Mouse (Mus musculus) layer of hippocampus, postnatal 36 days (tissue): Measurements from ENCODE around the gene Glod4. TPM values are rescaled to one million over a fixed set of nuclear protein-coding genes. Genes with fewer than 3 reads are reported as not detected.

Experiments
- DNase-seq, 2 experiments: peaks; one replicate each; pipeline ENCODE4 v3.0.0; 2022
- total RNA-seq, 2 experiments: library from RNA; stranded (reverse); gene quantifications; 2 replicates each; pipeline ENCODE4 v1.2.3; 2021

Glod4 gene
- total RNA-seq, 2 experiments from 2014 or later: 51.6 to 59.4 TPM

GRCm38 (mm10) chr11:76146187-76147010 is 97.1 kb downstream of the Glod4 start:
- no peak for DNase-seq

GRCm38 (mm10) chr11:76145169-76145568 is 98.4 kb downstream of the Glod4 start:
- DNase-seq: no peak

DNA sequence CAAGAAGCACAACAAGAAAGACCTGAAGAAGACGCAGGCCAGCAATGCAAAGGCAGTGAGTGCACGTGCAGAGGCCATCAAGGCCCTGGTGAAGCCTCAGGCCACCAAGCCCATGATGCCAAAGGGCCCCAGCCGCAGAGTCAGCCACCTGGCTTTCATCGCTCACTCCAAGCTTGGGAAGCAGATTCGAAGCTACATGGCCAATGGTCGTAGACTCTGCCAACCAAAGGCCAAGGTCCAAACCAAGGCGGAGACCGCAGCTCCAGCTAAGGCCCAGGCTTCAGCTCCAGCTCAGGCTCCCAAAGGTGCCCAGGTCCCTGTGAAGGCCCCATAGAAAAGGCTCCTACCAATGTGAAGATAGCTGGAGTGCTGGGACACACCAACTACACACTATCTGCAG is 99.1 kb downstream of the Glod4 start:
- no peak for DNase-seq

- no peak for DNase-seq
Observed at GRCm38 (mm10) chr11:76137996-76138395, 105.5 kb downstream of the Glod4 start.

DNA sequence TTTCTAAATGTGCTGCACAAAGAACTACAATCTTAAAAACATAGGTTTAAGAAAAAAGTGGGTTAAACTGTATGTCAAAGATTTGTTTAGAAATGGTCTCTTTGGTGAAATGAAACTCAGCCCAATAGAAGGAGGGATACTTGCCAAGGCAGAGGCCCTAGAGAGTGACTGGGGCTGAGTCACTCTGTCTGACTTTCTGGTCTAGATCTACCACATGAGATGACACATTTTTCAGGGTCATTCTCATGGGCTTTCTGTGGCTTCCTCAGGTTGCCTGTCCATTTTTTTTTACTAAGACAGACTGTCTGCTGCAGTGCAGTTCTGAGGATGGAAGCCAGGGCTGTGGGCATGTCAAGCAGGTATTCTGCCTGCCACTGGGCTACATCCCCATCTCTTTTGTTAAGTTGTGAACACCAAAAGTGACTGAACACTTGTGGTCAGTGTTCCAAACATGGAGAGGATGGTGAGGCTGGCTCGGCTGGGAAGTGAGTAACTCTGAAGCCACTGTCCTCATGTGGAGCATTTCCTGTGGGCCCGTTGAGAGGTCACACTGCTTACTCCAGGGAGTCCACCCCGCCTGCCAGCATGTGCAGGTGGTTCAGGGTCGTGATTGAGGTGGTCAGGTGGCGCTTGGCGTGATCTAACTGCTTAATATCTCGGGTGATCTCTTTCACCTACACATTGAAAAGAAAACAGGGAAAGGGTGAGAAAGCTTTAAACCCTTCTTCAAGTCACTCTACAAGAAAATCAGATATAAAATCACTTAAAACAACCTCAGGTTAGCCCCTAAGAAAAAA is 107.7 kb downstream of the Glod4 start:
- no peak for DNase-seq

GRCm38 (mm10) chr11:76130859-76131258 is 112.7 kb downstream of the Glod4 start:
- DNase-seq: no peak

DNA sequence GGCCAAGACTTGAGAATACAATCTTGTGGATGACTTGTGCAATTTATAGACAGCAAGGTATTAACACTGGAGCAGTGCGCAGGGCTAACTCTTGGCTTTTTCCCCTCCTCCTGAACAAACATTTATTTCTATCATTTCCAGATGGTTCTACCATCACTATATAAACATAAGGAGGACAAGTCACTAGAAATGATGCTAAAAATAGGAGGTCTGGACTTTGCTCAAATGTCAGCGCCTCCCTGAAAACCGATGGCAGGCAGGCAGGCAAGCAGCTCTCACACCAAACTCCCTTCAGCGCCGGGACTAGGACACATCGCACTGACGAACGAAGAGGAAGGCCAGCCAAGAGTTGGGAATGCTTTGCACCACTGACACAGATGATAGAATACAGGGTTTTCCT is 118.1 kb downstream of the Glod4 start:
- DNase-seq: no peak

- no peak for DNase-seq
Observed at GRCm38 (mm10) chr11:76123517-76123916, 120.0 kb downstream of the Glod4 start.

GRCm38 (mm10) chr11:76122571-76122970 is 121.0 kb downstream of the Glod4 start:
- DNase-seq: no peak

GRCm38 (mm10) chr11:76121086-76121485 is 122.4 kb downstream of the Glod4 start:
- no peak for DNase-seq

- peak; percentile 58 to 66 for DNase-seq
Observed at GRCm38 (mm10) chr11:76120407-76120901, 123.1 kb downstream of the Glod4 start.

- no peak for DNase-seq
Observed at GRCm38 (mm10) chr11:76110416-76110815, 133.1 kb downstream of the Glod4 start.

GRCm38 (mm10) chr11:76106551-76107496 is 136.7 kb downstream of the Glod4 start:
- no peak for DNase-seq

DNA sequence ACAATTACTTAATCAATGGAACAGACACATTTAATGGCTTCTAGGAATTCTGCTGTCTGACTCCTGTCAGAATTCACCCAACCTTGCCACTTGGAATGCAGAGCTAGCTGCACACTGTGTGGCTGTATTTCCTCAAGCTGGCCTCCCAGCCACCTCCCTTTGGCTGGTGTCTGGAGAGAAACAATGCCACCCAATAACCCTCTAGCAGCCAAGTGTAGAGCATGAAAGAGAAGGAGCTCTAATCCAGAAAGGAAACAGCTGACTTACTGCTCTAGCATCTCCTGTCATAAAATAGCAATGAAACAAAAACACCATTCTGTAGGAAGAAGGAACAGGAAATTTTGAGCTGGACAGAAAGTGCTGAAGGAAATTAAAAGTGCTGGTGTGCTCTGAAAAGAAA is 142.4 kb downstream of the Glod4 start:
- no peak for DNase-seq

DNA sequence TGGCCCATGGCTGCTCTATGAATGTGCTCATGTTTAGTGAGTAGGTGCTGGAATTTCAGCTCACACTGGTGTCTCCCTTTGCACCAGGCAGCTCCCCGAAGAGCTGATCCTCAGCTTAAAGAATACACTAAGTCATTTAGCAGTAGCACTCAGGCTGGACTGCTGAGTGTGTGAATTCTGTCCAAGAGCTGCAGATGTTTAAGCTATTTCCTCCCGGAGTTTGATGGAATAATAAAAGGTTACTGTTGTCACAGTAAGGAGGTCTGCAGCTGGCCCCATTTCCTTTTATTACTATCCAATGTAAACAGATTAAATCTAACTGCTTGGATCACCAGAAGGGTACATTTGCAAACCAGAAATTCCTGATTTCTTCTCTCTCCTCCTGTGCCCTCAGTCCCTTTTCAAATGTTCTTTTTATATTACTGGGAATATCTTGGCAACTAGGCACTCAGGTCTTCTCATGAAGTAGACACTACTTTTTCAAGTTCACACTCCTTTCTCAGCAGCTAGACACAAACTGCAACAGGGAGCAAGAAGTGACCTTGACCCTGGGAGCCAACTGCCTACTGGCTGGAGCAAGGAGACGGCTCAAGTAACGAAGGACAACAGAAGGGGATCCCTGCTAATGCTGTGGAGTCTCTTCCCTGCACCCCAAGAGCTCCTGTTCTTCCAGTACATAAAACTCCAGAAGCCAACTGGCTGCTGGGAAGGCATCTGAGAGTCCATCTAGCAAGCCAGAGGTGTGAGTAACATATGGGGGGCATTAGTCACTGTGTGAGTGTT is 144.1 kb downstream of the Glod4 start:
- no peak for DNase-seq

- no peak for DNase-seq
Observed at GRCm38 (mm10) chr11:76093610-76094009, 149.9 kb downstream of the Glod4 start.

DNA sequence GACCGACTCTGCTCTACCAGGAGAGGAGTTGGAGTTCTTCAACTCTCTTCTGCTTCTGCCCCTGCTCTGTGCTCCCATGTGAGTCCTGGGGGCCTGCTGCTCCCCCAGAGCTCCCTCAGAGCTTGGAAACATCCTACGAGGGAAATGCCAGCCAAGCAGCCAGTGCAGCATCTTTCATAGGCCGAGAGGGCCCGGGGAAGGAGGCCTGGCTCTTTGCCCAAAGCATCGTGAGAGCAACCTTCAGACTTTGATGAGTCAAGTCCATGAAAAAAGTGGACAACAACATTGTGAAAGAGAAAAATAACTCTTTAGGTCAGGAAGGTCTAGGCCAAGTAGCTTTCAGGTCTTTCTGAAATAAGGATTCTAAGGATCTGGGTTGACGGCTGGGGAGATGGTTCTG is 153.7 kb downstream of the Glod4 start:
- no peak for DNase-seq

DNA sequence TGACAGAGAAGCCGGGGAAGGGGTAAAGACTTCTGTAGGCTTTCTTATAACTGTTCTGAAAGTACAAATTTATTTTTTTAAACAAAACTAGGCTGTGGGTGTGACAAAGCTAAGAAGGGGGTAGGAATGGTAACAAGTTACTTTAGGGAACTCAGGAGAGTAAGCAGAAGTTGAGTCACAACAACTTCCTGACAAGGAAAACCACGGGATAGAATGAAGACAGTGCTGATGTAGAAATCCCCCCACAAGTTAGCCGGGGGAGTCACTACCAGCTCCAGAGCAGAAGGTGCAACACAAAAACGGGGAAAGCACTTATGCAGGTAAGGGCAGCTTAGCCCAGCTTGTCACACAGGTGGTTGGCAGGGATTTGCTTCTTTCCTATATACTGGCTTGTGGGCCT is 155.0 kb downstream of the Glod4 start:
- DNase-seq: no peak

DNA sequence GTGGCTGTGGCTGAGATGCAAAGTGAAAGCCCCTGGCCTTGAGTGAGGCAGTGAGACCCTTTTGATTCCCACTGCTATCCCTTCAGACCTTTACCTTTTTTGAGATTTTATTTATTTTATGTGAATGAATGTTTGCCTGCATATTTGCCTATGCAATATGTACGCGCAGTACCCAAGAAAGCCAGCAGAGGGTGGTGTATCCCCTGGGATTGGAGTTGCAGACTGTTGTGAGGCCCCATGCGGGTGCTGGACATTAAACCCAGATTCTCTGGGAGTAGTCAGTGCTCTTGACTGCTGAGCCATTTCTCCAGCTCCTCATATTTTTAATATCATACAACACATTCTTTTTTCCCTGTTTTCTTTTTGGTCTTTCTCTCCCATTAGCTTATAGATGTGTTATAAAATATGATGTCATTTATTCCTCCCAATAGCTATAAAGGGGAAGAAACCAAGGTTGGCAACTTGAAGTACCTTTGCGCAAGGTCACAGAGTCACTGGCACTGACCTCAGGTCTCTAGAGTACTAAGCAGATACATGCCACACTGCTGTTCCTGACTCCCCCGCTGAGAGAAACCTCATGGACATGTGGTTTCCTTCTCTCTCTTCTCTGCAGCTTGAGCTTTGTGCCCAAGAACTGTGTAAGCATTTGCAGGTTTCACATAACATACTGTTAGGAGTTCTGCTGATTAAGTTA is 157.5 kb downstream of the Glod4 start:
- DNase-seq: no peak

GRCm38 (mm10) chr11:76084943-76085342 is 158.6 kb downstream of the Glod4 start:
- DNase-seq: no peak

DNA sequence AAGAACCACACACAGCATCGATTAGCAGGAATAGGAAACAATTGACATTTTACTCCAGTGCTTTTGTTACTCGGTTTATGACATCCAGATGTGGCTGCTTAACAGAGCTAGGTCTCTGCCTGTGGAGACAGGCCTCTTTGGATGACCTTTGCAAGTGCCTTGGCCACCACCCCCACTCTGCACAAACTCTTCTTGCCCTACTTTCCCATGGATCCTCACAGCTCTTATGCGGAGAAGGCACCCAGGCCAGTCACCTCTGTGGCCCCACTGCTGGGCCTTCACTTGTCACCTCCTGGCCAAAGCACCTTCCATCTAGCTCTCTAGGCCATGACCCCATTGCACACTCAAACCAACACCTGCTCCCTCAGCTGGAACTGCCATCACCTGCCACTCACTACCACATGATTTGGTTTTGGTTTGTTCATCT is 159.6 kb downstream of the Glod4 start:
- DNase-seq: no peak
